Mouse (Mus musculus) C2C12 (cell line): ENCODE data around the gene Rpl37. TPM values are rescaled to one million over a fixed set of nuclear protein-coding genes. Genes with fewer than 3 reads are reported as not detected.

Experiments used
- H3K27me3 ChIP-seq: one replicate; pipeline ENCODE4 v1.6.1; 2011; ENCODE audit not compliant: control insufficient read depth, insufficient read depth, insufficient read length
- H3K36me3 ChIP-seq: one replicate; pipeline ENCODE4 v1.6.1; 2011; ENCODE audit not compliant: control insufficient read depth, insufficient read depth
- H3K4me3 ChIP-seq: one replicate; pipeline ENCODE4 v1.5.1; 2011; ENCODE audit warnings: mild to moderate bottlenecking, control low read depth; ENCODE audit not compliant: poor library complexity, insufficient read depth, severe bottlenecking
- H3K79me2 ChIP-seq: one replicate; pipeline ENCODE4 v1.6.1; 2011; ENCODE audit not compliant: control insufficient read depth, insufficient read depth
- H3K79me3 ChIP-seq: one replicate; pipeline ENCODE4 v1.6.1; 2011; ENCODE audit warnings: low read depth, control low read depth
- H3ac ChIP-seq: one replicate; pipeline ENCODE3; 2011; ENCODE audit warnings: low read depth; ENCODE audit not compliant: control insufficient read depth, insufficient read length
- CEBPB ChIP-seq: IDR thresholded peaks from one replicate; pipeline ENCODE4 v1.6.1; 2011; ENCODE audit warnings: low read depth, mild to moderate bottlenecking, control low read depth, moderate library complexity
- CTCF ChIP-seq: IDR thresholded peaks from one replicate; pipeline ENCODE4 v1.5.1; 2011; ENCODE audit not compliant: control insufficient read depth, insufficient read depth, insufficient read length
- FOSL1 ChIP-seq: IDR thresholded peaks from one replicate; pipeline ENCODE4 v1.8.0; 2011; ENCODE audit warnings: mild to moderate bottlenecking, low read length; ENCODE audit not compliant: poor library complexity, insufficient read depth, severe bottlenecking
- MAX ChIP-seq: IDR thresholded peaks from one replicate; pipeline ENCODE4 v1.6.1; 2011; ENCODE audit warnings: mild to moderate bottlenecking, control low read depth
- MYOD1 ChIP-seq: IDR thresholded peaks from one replicate; pipeline ENCODE4 v1.6.1; 2011; ENCODE audit warnings: low read depth; ENCODE audit not compliant: control insufficient read depth, insufficient read length
- MYOG ChIP-seq: IDR thresholded peaks from one replicate; pipeline ENCODE4 v1.6.1; 2011; ENCODE audit not compliant: control insufficient read depth, insufficient read length; ENCODE audit errors: extremely low read depth
- USF1 ChIP-seq: IDR thresholded peaks from one replicate; pipeline ENCODE4 v1.6.1; 2011; ENCODE audit warnings: low read depth, mild to moderate bottlenecking, control low read depth, moderate library complexity
- polyA plus RNA-seq: library from polyadenylated mRNA; unstranded; fragments of >200 nt; fragmentation: generic; extraction: Trizol; gene quantifications from one replicate; pipeline ENCODE4 v1.2.1, GENCODE M21; 2012; ENCODE audit warnings: missing spikeins

The Rpl37 gene
- polyA plus RNA-seq, 1 experiment: 4,450 TPM

- Histone ChIP-seq H3K79me3 (no peaks in the 10 kb centered on the region), H3K79me2 (peaks cover 11% of the 10 kb centered on the region), H3K36me3 (peaks cover 22% of the 10 kb centered on the region), H3K27me3 (no peaks in the 10 kb centered on the region), H3ac (peak within 1 kb of the TSS; percentile 54), H3K4me3 (peak within 1 kb of the TSS; percentile 21)
- TF ChIP-seq FOSL1: no peak
- TF ChIP-seq MAX: no peak
- TF ChIP-seq CTCF: no peak
- TF ChIP-seq USF1: no peak
- TF ChIP-seq MYOG: no peak
- no peak for TF ChIP-seq CEBPB
- no peak for TF ChIP-seq MYOD1
Measured at GRCm38 (mm10) chr15:5107686-5108654, 8.5 kb upstream of the Rpl37 start, which contains the start of gene Card6. Card6 (minus strand) TSS chr15:5108539.

GRCm38 (mm10) chr15:5108655-5109040 is 7.8 kb upstream of the Rpl37 start:
- Histone ChIP-seq H3ac (no peak overlapping the region), H3K79me3 (no peaks in the 10 kb centered on the region), H3K36me3 (peaks cover 18% of the 10 kb centered on the region), H3K27me3 (no peaks in the 10 kb centered on the region), H3K4me3 (peak overlapping the region; percentile 21), H3K79me2 (peaks cover 11% of the 10 kb centered on the region)
- TF ChIP-seq MYOG (no peak), MAX (no peak), USF1 (no peak), CEBPB (no peak), FOSL1 (no peak), CTCF (no peak), MYOD1 (no peak)

GRCm38 (mm10) chr15:5112651-5113050 is 3.8 kb upstream of the Rpl37 start:
- Histone ChIP-seq H3K79me2 (peaks cover 31% of the 10 kb centered on the region), H3ac (no peak overlapping the region), H3K36me3 (peaks cover 9% of the 10 kb centered on the region), H3K27me3 (no peaks in the 10 kb centered on the region), H3K4me3 (no peak overlapping the region), H3K79me3 (peaks cover 11% of the 10 kb centered on the region)
- TF ChIP-seq MYOG (no peak), CTCF (no peak), MYOD1 (no peak), USF1 (no peak), CEBPB (no peak), FOSL1 (no peak), MAX (no peak)

- Histone ChIP-seq H3K27me3 (no peaks in the 10 kb centered on the region), H3K36me3 (peaks cover 34% of the 10 kb centered on the region), H3ac (peak overlapping the region; percentile 45), H3K79me2 (peaks cover 53% of the 10 kb centered on the region), H3K4me3 (peak overlapping the region; percentile 93), H3K79me3 (peaks cover 36% of the 10 kb centered on the region)
- TF ChIP-seq CTCF: no peak
- TF ChIP-seq CEBPB: no peak
- TF ChIP-seq FOSL1: no peak
- no peak for TF ChIP-seq USF1
- TF ChIP-seq MYOD1: no peak
Measured at GRCm38 (mm10) chr15:5115173-5115572, 1.3 kb upstream of the Rpl37 start.

GRCm38 (mm10) chr15:5117031-5117601 is 671 bp downstream of the Rpl37 start:
- Histone ChIP-seq H3K79me3 (peaks cover 40% of the 10 kb centered on the region), H3K4me3 (peak overlapping the region; percentile 93), H3K79me2 (peaks cover 73% of the 10 kb centered on the region), H3K27me3 (no peaks in the 10 kb centered on the region), H3K36me3 (peaks cover 54% of the 10 kb centered on the region), H3ac (peak overlapping the region; percentile 94)
- TF ChIP-seq CEBPB: no peak
- no peak for TF ChIP-seq CTCF
- TF ChIP-seq USF1: no peak
- TF ChIP-seq MAX: no peak
- TF ChIP-seq MYOG: no peak
- TF ChIP-seq MYOD1: no peak
- TF ChIP-seq FOSL1: no peak
